Mouse (Mus musculus): ENCODE results near the gene Cnep1r1. TPM values are rescaled to one million over a fixed set of nuclear protein-coding genes. Genes with fewer than 3 reads are reported as not detected.

Cnep1r1 gene
- polyA plus RNA-seq, 1 experiment from 2014 or later = 39.1 TPM

GRCm38 (mm10) chr8:88124850-88125249 is 6.3 kb downstream of the Cnep1r1 start:
- H3K27ac ChIP-seq (ENCODE audit: low read depth, low read length) = no peak overlapping the region
- H3K4me1 ChIP-seq (replicated peaks; ENCODE audit: control insufficient read depth, insufficient read depth, low read length) = no peaks in the 10 kb centered on the region
- H3K27me3 ChIP-seq (ENCODE audit: control insufficient read depth, insufficient read depth, low read length) = no peaks in the 10 kb centered on the region
- H3K4me3 ChIP-seq (ENCODE audit: low read depth, low read length) = no peak overlapping the region
- no peak overlapping the region for H3K9ac ChIP-seq (ENCODE audit: low read length)
- no peak for DNase-seq (ENCODE audit: low spot score)
- WGBS = 96% methylated on average over 2 of the region's 2 CpGs
- no peak for ATAC-seq (replicated peaks; ENCODE audit: low FRiP score)
- no peak overlapping the region for H3K4me2 ChIP-seq (ENCODE audit: low read depth, low read length, severe bottlenecking)
- no peaks in the 10 kb centered on the region for H3K9me3 ChIP-seq (ENCODE audit: control insufficient read depth, low read length)
- peaks cover 1% of the 10 kb centered on the region; the same call in 1 of the 2 replicates for H3K36me3 ChIP-seq (ENCODE audit: control insufficient read depth, insufficient read depth, low read length)

- H3K4me3 ChIP-seq (ENCODE audit: low read depth, low read length) = no peak overlapping the region
- peaks cover 5% of the 10 kb centered on the region; the same call in 1 of the 2 replicates for H3K36me3 ChIP-seq (ENCODE audit: control insufficient read depth, insufficient read depth, low read length)
- no peak for ATAC-seq (replicated peaks; ENCODE audit: low FRiP score)
- H3K4me1 ChIP-seq (replicated peaks; ENCODE audit: control insufficient read depth, insufficient read depth, low read length) = no peaks in the 10 kb centered on the region
- no peaks in the 10 kb centered on the region for H3K9me3 ChIP-seq (ENCODE audit: control insufficient read depth, low read length)
- no peak for DNase-seq (ENCODE audit: low spot score)
- H3K4me2 ChIP-seq (ENCODE audit: low read depth, low read length, severe bottlenecking) = no peak overlapping the region
- no peak overlapping the region for H3K9ac ChIP-seq (ENCODE audit: low read length)
- whole genome bisulfite sequencing = 92% methylated on average over 4 of the region's 4 CpGs
- no peaks in the 10 kb centered on the region for H3K27me3 ChIP-seq (ENCODE audit: control insufficient read depth, insufficient read depth, low read length)
- H3K27ac ChIP-seq (ENCODE audit: low read depth, low read length) = no peak overlapping the region
Measured at GRCm38 (mm10) chr8:88129397-88129796, 10.8 kb downstream of the Cnep1r1 start.

GRCm38 (mm10) chr8:88130754-88131317 is 12.3 kb downstream of the Cnep1r1 start:
- Histone ChIP-seq H3K27ac (ENCODE audit: low read depth, low read length) (no peak overlapping the region), H3K27me3 (ENCODE audit: control insufficient read depth, insufficient read depth, low read length) (no peaks in the 10 kb centered on the region), H3K36me3 (ENCODE audit: control insufficient read depth, insufficient read depth, low read length) (peaks cover 5% of the 10 kb centered on the region; the same call in 1 of the 2 replicates), H3K9ac (ENCODE audit: low read length) (no peak overlapping the region), H3K4me2 (ENCODE audit: low read depth, low read length, severe bottlenecking) (no peak overlapping the region), H3K4me3 (ENCODE audit: low read depth, low read length) (no peak overlapping the region), H3K4me1 (replicated peaks; ENCODE audit: control insufficient read depth, insufficient read depth, low read length) (no peaks in the 10 kb centered on the region), H3K9me3 (ENCODE audit: control insufficient read depth, low read length) (no peaks in the 10 kb centered on the region)
- no peak for DNase-seq (ENCODE audit: low spot score)
- no peak for ATAC-seq (replicated peaks; ENCODE audit: low FRiP score)
- WGBS = 82% methylated on average over 7 of the region's 7 CpGs

GRCm38 (mm10) chr8:88137748-88138484 is 19.3 kb downstream of the Cnep1r1 start, which contains the start of gene Heatr3:
Heatr3 (plus strand) TSS chr8:88137855.
- peaks cover 4% of the 10 kb centered on the region; the same call in 1 of the 2 replicates for H3K36me3 ChIP-seq (ENCODE audit: control insufficient read depth, insufficient read depth, low read length)

GRCm38 (mm10) chr8:88139256-88139655 is 20.7 kb downstream of the Cnep1r1 start:
- H3K4me3 ChIP-seq (ENCODE audit: low read depth, low read length) = no peak overlapping the region
- no peak for DNase-seq (ENCODE audit: low spot score)
- 97% methylated on average over 3 of the region's 3 CpGs for WGBS

More at GRCm38 (mm10) chr8:88137748-88138484, 19.3 kb downstream of the Cnep1r1 start, which contains the start of gene Heatr3:
- H3K9ac ChIP-seq (ENCODE audit: low read length) = peak within 1 kb of the TSS; percentile 82
- under 1% methylated on average over 79 of the region's 79 CpGs for WGBS
- H3K4me1 ChIP-seq (replicated peaks; ENCODE audit: control insufficient read depth, insufficient read depth, low read length) = no peaks in the 10 kb centered on the region
- H3K4me2 ChIP-seq (ENCODE audit: low read depth, low read length, severe bottlenecking) = peak within 1 kb of the TSS; percentile 84
- peak; percentile 98 for ATAC-seq (replicated peaks; ENCODE audit: low FRiP score)
- no peaks in the 10 kb centered on the region for H3K27me3 ChIP-seq (ENCODE audit: control insufficient read depth, insufficient read depth, low read length)
- H3K9me3 ChIP-seq (ENCODE audit: control insufficient read depth, low read length) = no peaks in the 10 kb centered on the region
- peak within 1 kb of the TSS; percentile 86 for H3K4me3 ChIP-seq (ENCODE audit: low read depth, low read length)
- peak within 1 kb of the TSS; percentile 68 for H3K27ac ChIP-seq (ENCODE audit: low read depth, low read length)
- peak; percentile 97 for DNase-seq (ENCODE audit: low spot score)

GRCm38 (mm10) chr8:88141629-88142028 is 23.1 kb downstream of the Cnep1r1 start:
- Histone ChIP-seq H3K36me3 (ENCODE audit: control insufficient read depth, insufficient read depth, low read length) (peaks cover 4% of the 10 kb centered on the region; the same call in 1 of the 2 replicates), H3K27me3 (ENCODE audit: control insufficient read depth, insufficient read depth, low read length) (no peaks in the 10 kb centered on the region), H3K27ac (ENCODE audit: low read depth, low read length) (no peak overlapping the region), H3K9ac (ENCODE audit: low read length) (no peak overlapping the region), H3K4me1 (replicated peaks; ENCODE audit: control insufficient read depth, insufficient read depth, low read length) (no peaks in the 10 kb centered on the region), H3K4me2 (ENCODE audit: low read depth, low read length, severe bottlenecking) (no peak overlapping the region), H3K9me3 (ENCODE audit: control insufficient read depth, low read length) (no peaks in the 10 kb centered on the region), H3K4me3 (ENCODE audit: low read depth, low read length) (no peak overlapping the region)
- 94% methylated on average over 3 of the region's 3 CpGs for WGBS
- no peak for DNase-seq (ENCODE audit: low spot score)
- no peak for ATAC-seq (replicated peaks; ENCODE audit: low FRiP score)

More at GRCm38 (mm10) chr8:88139256-88139655, 20.7 kb downstream of the Cnep1r1 start:
- no peaks in the 10 kb centered on the region for H3K27me3 ChIP-seq (ENCODE audit: control insufficient read depth, insufficient read depth, low read length)
- no peak overlapping the region for H3K9ac ChIP-seq (ENCODE audit: low read length)
- no peaks in the 10 kb centered on the region for H3K4me1 ChIP-seq (replicated peaks; ENCODE audit: control insufficient read depth, insufficient read depth, low read length)
- H3K9me3 ChIP-seq (ENCODE audit: control insufficient read depth, low read length) = no peaks in the 10 kb centered on the region
- H3K27ac ChIP-seq (ENCODE audit: low read depth, low read length) = no peak overlapping the region
- no peak for ATAC-seq (replicated peaks; ENCODE audit: low FRiP score)
- H3K4me2 ChIP-seq (ENCODE audit: low read depth, low read length, severe bottlenecking) = no peak overlapping the region
- peaks cover 4% of the 10 kb centered on the region; the same call in 1 of the 2 replicates for H3K36me3 ChIP-seq (ENCODE audit: control insufficient read depth, insufficient read depth, low read length)

- Histone ChIP-seq H3K27ac (ENCODE audit: low read depth, low read length) (no peak overlapping the region), H3K9ac (ENCODE audit: low read length) (no peak overlapping the region), H3K4me2 (ENCODE audit: low read depth, low read length, severe bottlenecking) (no peak overlapping the region), H3K9me3 (ENCODE audit: control insufficient read depth, low read length) (no peaks in the 10 kb centered on the region), H3K36me3 (ENCODE audit: control insufficient read depth, insufficient read depth, low read length) (peaks cover 10% of the 10 kb centered on the region; the same call in 1 of the 2 replicates), H3K4me1 (replicated peaks; ENCODE audit: control insufficient read depth, insufficient read depth, low read length) (no peaks in the 10 kb centered on the region), H3K27me3 (ENCODE audit: control insufficient read depth, insufficient read depth, low read length) (no peaks in the 10 kb centered on the region), H3K4me3 (ENCODE audit: low read depth, low read length) (no peak overlapping the region)
- DNase-seq (ENCODE audit: low spot score) (no peak), ATAC-seq (replicated peaks; ENCODE audit: low FRiP score) (no peak)
- WGBS = 92% methylated on average over 5 of the region's 5 CpGs
Measured at GRCm38 (mm10) chr8:88144041-88144440, 25.5 kb downstream of the Cnep1r1 start.

- no peak overlapping the region for H3K27ac ChIP-seq (ENCODE audit: low read depth, low read length)
- ATAC-seq (replicated peaks; ENCODE audit: low FRiP score) (no peak), DNase-seq (ENCODE audit: low spot score) (no peak)
- no peaks in the 10 kb centered on the region for H3K4me1 ChIP-seq (replicated peaks; ENCODE audit: control insufficient read depth, insufficient read depth, low read length)
- H3K4me3 ChIP-seq (ENCODE audit: low read depth, low read length) = no peak overlapping the region
- H3K9me3 ChIP-seq (ENCODE audit: control insufficient read depth, low read length) = no peaks in the 10 kb centered on the region
- peaks cover 8% of the 10 kb centered on the region; the same call in 1 of the 2 replicates for H3K36me3 ChIP-seq (ENCODE audit: control insufficient read depth, insufficient read depth, low read length)
- no peak overlapping the region for H3K9ac ChIP-seq (ENCODE audit: low read length)
- 97% methylated on average over 6 of the region's 6 CpGs for WGBS
- no peak overlapping the region for H3K4me2 ChIP-seq (ENCODE audit: low read depth, low read length, severe bottlenecking)
- H3K27me3 ChIP-seq (ENCODE audit: control insufficient read depth, insufficient read depth, low read length) = no peaks in the 10 kb centered on the region
Measured at GRCm38 (mm10) chr8:88150910-88151371, 32.4 kb downstream of the Cnep1r1 start.
